11 mouse cellular contexts compared by ENCODE assay signal in the genomic region with DNA sequence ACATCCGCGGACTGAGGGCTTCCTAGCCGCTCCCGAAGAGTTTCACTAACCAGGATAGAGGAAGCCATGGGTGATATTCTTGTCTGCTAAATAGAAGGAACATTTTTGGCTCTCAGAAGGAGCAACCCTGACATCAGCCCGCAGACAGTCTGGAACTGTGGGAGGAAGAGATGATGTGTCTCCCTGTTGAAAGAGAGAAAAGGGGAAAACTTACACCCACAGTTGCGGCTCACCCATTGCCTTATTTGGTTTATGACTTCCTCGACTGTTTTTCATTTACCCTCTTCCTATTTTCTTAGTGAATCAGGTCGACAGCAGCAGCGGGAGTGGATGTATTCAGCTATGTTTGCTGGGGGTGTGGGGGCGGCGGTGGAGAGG.
DNase-seq lines count a peak whose midpoint lies in the region; ATAC-seq lines count a peak whose summit lies in the region.
"Had no signal": no experiment of that assay in that cellular context is flagged by ENCODE, and none has a peak within 500 bp of the region (broad histone marks: within the 10 kb centered on the region; RNA-seq: fewer than 3 reads in every experiment).

No protein-coding gene starts in this region.

- no peak overlapping the region for H3K9ac ChIP-seq in neural tube, embryonic 13.5 days
- 0 out of 2 replicates have a peak overlapping the region, but pooled peaks have one; percentile 11 for H3K9ac ChIP-seq in embryonic facial prominence, embryonic 13.5 days
- H3K9ac ChIP-seq in neural tube, embryonic 15.5 days (replicated peaks), result no peak overlapping the region
- H3K9ac ChIP-seq: forebrain, embryonic 15.5 days; hindbrain, embryonic 13.5 days; liver, embryonic 15.5 days had no signal

- WGBS in heart, embryonic 10.5 days, result 80% methylated on average over 11 of the region's 11 CpGs
- 74% methylated on average over 11 of the region's 11 CpGs for WGBS in neural tube, embryonic 13.5 days
- WGBS in embryonic facial prominence, embryonic 13.5 days, result 32% methylated on average over 11 of the region's 11 CpGs
- WGBS in neural tube, embryonic 15.5 days, result 79% methylated on average over 11 of the region's 11 CpGs

- no peaks in the 10 kb centered on the region for H3K9me3 ChIP-seq in heart, embryonic 10.5 days
- no peaks in the 10 kb centered on the region for H3K9me3 ChIP-seq in neural tube, embryonic 13.5 days
- no peaks in the 10 kb centered on the region for H3K9me3 ChIP-seq in embryonic facial prominence, embryonic 13.5 days
- no peaks in the 10 kb centered on the region for H3K9me3 ChIP-seq in neural tube, embryonic 15.5 days (replicated peaks)
- H3K9me3 ChIP-seq: forebrain, embryonic 15.5 days; hindbrain, embryonic 13.5 days; liver, embryonic 15.5 days had no signal

- H3K27ac ChIP-seq in heart, embryonic 10.5 days, result no peak overlapping the region
- H3K27ac ChIP-seq in neural tube, embryonic 13.5 days (replicated peaks), result no peak overlapping the region
- peak overlapping the region; percentile 62; the same call in 1 of the 2 replicates for H3K27ac ChIP-seq in embryonic facial prominence, embryonic 13.5 days
- H3K27ac ChIP-seq in neural tube, embryonic 15.5 days (replicated peaks), result 0 out of 2 replicates have a peak overlapping the region, but pooled peaks have one; percentile 18
- H3K27ac ChIP-seq: forebrain, embryonic 15.5 days; hindbrain, embryonic 13.5 days; liver, embryonic 15.5 days had no signal

- no peak for ATAC-seq in neural tube, embryonic 13.5 days (ENCODE audit: low read depth)
- ATAC-seq in embryonic facial prominence, embryonic 13.5 days (ENCODE audit: insufficient number of reproducible peaks, insufficient read depth, low FRiP score, low TSS enrichment, low read depth), result no peak
- no peak for ATAC-seq in neural tube, embryonic 15.5 days (ENCODE audit: low FRiP score)
- ATAC-seq: forebrain, embryonic 15.5 days had no signal

- H3K4me2 ChIP-seq in neural tube, embryonic 13.5 days, result peak overlapping the region; percentile 18; the same call in 1 of the 2 replicates
- H3K4me2 ChIP-seq in embryonic facial prominence, embryonic 13.5 days, result peak overlapping the region; percentile 54
- peak overlapping the region; percentile 19; the same call in 1 of the 2 replicates for H3K4me2 ChIP-seq in neural tube, embryonic 15.5 days
- H3K4me2 ChIP-seq: forebrain, embryonic 15.5 days; hindbrain, embryonic 13.5 days; liver, embryonic 15.5 days had no signal

- no peaks in the 10 kb centered on the region for H3K4me1 ChIP-seq in heart, embryonic 10.5 days
- H3K4me1 ChIP-seq in neural tube, embryonic 13.5 days (replicated peaks), result no peaks in the 10 kb centered on the region
- H3K4me1 ChIP-seq in embryonic facial prominence, embryonic 13.5 days, result peaks cover 28% of the 10 kb centered on the region
- no peaks in the 10 kb centered on the region for H3K4me1 ChIP-seq in neural tube, embryonic 15.5 days
- H3K4me1 ChIP-seq: hindbrain, embryonic 13.5 days; liver, embryonic 15.5 days had no signal

- no peaks in the 10 kb centered on the region for H3K27me3 ChIP-seq in heart, embryonic 10.5 days (ENCODE audit: insufficient read depth, poor library complexity, severe bottlenecking)
- no peaks in the 10 kb centered on the region for H3K27me3 ChIP-seq in neural tube, embryonic 13.5 days
- H3K27me3 ChIP-seq in embryonic facial prominence, embryonic 13.5 days, result 0 out of 2 replicates have a peak, but pooled peaks cover 4% of the 10 kb centered on the region
- no peaks in the 10 kb centered on the region for H3K27me3 ChIP-seq in neural tube, embryonic 15.5 days (replicated peaks)
- H3K27me3 ChIP-seq: forebrain, embryonic 15.5 days; hindbrain, embryonic 13.5 days; liver, embryonic 15.5 days had no signal

- H3K4me3 ChIP-seq in heart, embryonic 10.5 days, result no peak overlapping the region
- no peak overlapping the region for H3K4me3 ChIP-seq in neural tube, embryonic 13.5 days
- peak overlapping the region; percentile 17 for H3K4me3 ChIP-seq in embryonic facial prominence, embryonic 13.5 days
- no peak overlapping the region for H3K4me3 ChIP-seq in neural tube, embryonic 15.5 days (replicated peaks)
- H3K4me3 ChIP-seq: forebrain, embryonic 15.5 days; hindbrain, embryonic 13.5 days; liver, embryonic 15.5 days had no signal

- DNase-seq in heart, embryonic 10.5 days (ENCODE audit: low spot score), result peak; percentile 65
- DNase-seq in heart, postnatal 10 days, result no peak
- no peak for DNase-seq in neural tube, embryonic 10.5 days (ENCODE audit: extremely low spot score, low spot score)
- DNase-seq in cerebellum, adult 8-10 months, result no peak
- DNase-seq in retina, embryonic 14.5 days (ENCODE audit: low spot score), result no peak

- intact Hi-C loops in heart, postnatal 10 days (cut with DNase I), result no loop called here

- H3K36me3 ChIP-seq in heart, embryonic 10.5 days, result no peaks in the 10 kb centered on the region
- no peaks in the 10 kb centered on the region for H3K36me3 ChIP-seq in neural tube, embryonic 13.5 days
- H3K36me3 ChIP-seq in embryonic facial prominence, embryonic 13.5 days, result no peaks in the 10 kb centered on the region
- H3K36me3 ChIP-seq in neural tube, embryonic 15.5 days, result no peaks in the 10 kb centered on the region
- H3K36me3 ChIP-seq: forebrain, embryonic 15.5 days; hindbrain, embryonic 13.5 days; liver, embryonic 15.5 days had no signal

Comparison
In these comparisons a context has a peak if more than half of its experiments do, and no peak if none do; other contexts are left out.
1. H3K27ac ChIP-seq: peak in embryonic facial prominence, embryonic 13.5 days (single experiment) and neural tube, embryonic 15.5 days (single experiment); none in heart, embryonic 10.5 days (single experiment) and neural tube, embryonic 13.5 days (single experiment).
2. Peak in every context shown above with its lines, with median percentiles within 50 percentile points of each other: H3K4me2 ChIP-seq.